Comparison of ENCODE assay signal across 8 mouse cellular contexts in genomic region chr8:105347428-105348221, GRCm38 (mm10). TPM values are rescaled to one million over a fixed set of nuclear protein-coding genes. Genes with fewer than 3 reads are reported as not detected.
DNase-seq lines count a peak whose midpoint lies in the region; ATAC-seq and TF ChIP-seq lines count a peak whose summit lies in the region.

Gene Fhod1, minus strand, starts transcription at chr8:105347953.

- 0 out of 2 replicates have a peak, but pooled peaks have one; percentile 7 for TF ChIP-seq EP300 in lung, postnatal 0 days (IDR thresholded peaks at IDR 0.05)

- peak; percentile 90 for ATAC-seq in forebrain, postnatal 0 days
- ATAC-seq in lung, postnatal 0 days = peak; percentile 87

- WGBS in cerebellum, adult 2 months = 1% methylated on average over 53 of the region's 53 CpGs
- under 1% methylated on average over 53 of the region's 53 CpGs for WGBS in forebrain, postnatal 0 days
- WGBS in lung, postnatal 0 days = under 1% methylated on average over 52 of the region's 53 CpGs

- no peak for TF ChIP-seq CTCF in cerebellum, adult 2 months (IDR thresholded peaks at IDR 0.05; ENCODE audit: borderline replicate concordance, insufficient read depth, low read depth, low read length)
- peak; percentile 39 for TF ChIP-seq CTCF in forebrain, postnatal 0 days (IDR thresholded peaks at IDR 0.05; ENCODE audit: low read depth)
- TF ChIP-seq CTCF in lung, postnatal 0 days (IDR thresholded peaks at IDR 0.05) = peak; percentile 55

- no peaks in the 10 kb centered on the region for H3K36me3 ChIP-seq in forebrain, postnatal 0 days (ENCODE audit: insufficient read depth)
- no peaks in the 10 kb centered on the region for H3K36me3 ChIP-seq in lung, postnatal 0 days (ENCODE audit: insufficient read depth, low read length)

- H3K4me1 ChIP-seq in cerebellum, adult 2 months (ENCODE audit: control insufficient read depth, insufficient read depth, low read length) = no peaks in the 10 kb centered on the region
- H3K4me1 ChIP-seq in forebrain, postnatal 0 days (ENCODE audit: insufficient read depth) = peaks cover 11% of the 10 kb centered on the region; the same call in 1 of the 2 replicates
- peaks cover 23% of the 10 kb centered on the region for H3K4me1 ChIP-seq in lung, postnatal 0 days (ENCODE audit: insufficient read depth, low read depth, low read length)

- peak; percentile 87 for DNase-seq in MEL-GATA-1-ER (ENCODE audit: extremely low read depth, low read depth)
- peak; percentile 91 to 95 for DNase-seq in cerebellum, adult 2 months
- peak; percentile 88 for DNase-seq in forebrain, postnatal 0 days
- peak; percentile 94 for DNase-seq in heart, postnatal 4 days
- peak; percentile 90 for DNase-seq in layer of hippocampus, adult 9-11 months
- DNase-seq in lung, postnatal 0 days (ENCODE audit: low spot score) = peak; percentile 100
- DNase-seq in ovary, postnatal 14 days (ENCODE audit: low spot score) = peak; percentile 88
- DNase-seq in thymus, postnatal 14 days = peak; percentile 90

- no peaks in the 10 kb centered on the region for H3K9me3 ChIP-seq in forebrain, postnatal 0 days (ENCODE audit: low read length)
- no peaks in the 10 kb centered on the region for H3K9me3 ChIP-seq in lung, postnatal 0 days (ENCODE audit: low read length)

- peak within 1 kb of the TSS; percentile 74 for H3K9ac ChIP-seq in forebrain, postnatal 0 days
- H3K9ac ChIP-seq in lung, postnatal 0 days (replicated peaks; ENCODE audit: low read depth) = peak within 1 kb of the TSS; percentile 64

- H3K27ac ChIP-seq in cerebellum, adult 2 months (ENCODE audit: insufficient read depth, low read length) = peak within 1 kb of the TSS; percentile 62
- peak within 1 kb of the TSS; percentile 67 for H3K27ac ChIP-seq in forebrain, postnatal 0 days (ENCODE audit: low read depth, low read length)
- peak within 1 kb of the TSS; percentile 87 for H3K27ac ChIP-seq in lung, postnatal 0 days (ENCODE audit: low read length)

- H3K4me2 ChIP-seq in forebrain, postnatal 0 days (ENCODE audit: low read depth) = peak within 1 kb of the TSS; percentile 98
- peak within 1 kb of the TSS; percentile 100 for H3K4me2 ChIP-seq in lung, postnatal 0 days (replicated peaks; ENCODE audit: low read depth, low read length)

- peak within 1 kb of the TSS; percentile 82 for H3K4me3 ChIP-seq in cerebellum, adult 2 months (replicated peaks; ENCODE audit: insufficient read depth, low read depth, low read length)
- peak within 1 kb of the TSS; percentile 66 for H3K4me3 ChIP-seq in forebrain, postnatal 0 days (ENCODE audit: low read depth, low read length)
- H3K4me3 ChIP-seq in lung, postnatal 0 days (ENCODE audit: low read depth, low read length) = peak within 1 kb of the TSS; percentile 57

- TF ChIP-seq POLR2A in cerebellum, adult 2 months (IDR thresholded peaks at IDR 0.05; ENCODE audit: borderline replicate concordance, insufficient read depth, low read length) = no peak; the same call in 1 of the 2 replicates

- H3K27me3 ChIP-seq in cerebellum, adult 2 months (ENCODE audit: control insufficient read depth, insufficient read depth, low read length) = no peaks in the 10 kb centered on the region
- H3K27me3 ChIP-seq in forebrain, postnatal 0 days (ENCODE audit: insufficient read depth, low read length) = no peaks in the 10 kb centered on the region; the same call in 1 of the 2 replicates
- H3K27me3 ChIP-seq in lung, postnatal 0 days (replicated peaks; ENCODE audit: insufficient read depth, low read length) = no peaks in the 10 kb centered on the region

RNA-seq across cellular contexts. Expression of gene Fhod1, which starts in this region (rescaled TPM):
- polyA plus RNA-seq in cerebellum, adult 2 months (2012; rRNA removed) = 4.0 and 4.2 TPM in 2 replicates
- 1.4 and 2.1 TPM in 2 replicates for total RNA-seq in forebrain, postnatal 0 days (2014; rRNA removed)
- 0.15 and 0.30 TPM in 2 replicates for polyA plus RNA-seq in forebrain, postnatal 0 days (2015; fragmentation: Nextera tagmentation; extraction: Ambion mirVana)
- total RNA-seq in heart, postnatal 4 days (2021) = 10 to 100 TPM in 1 of 2 experiments, 1 to 10 TPM in 1; 9.0 to 10.4 TPM
- 8.7 and 10.5 TPM in 2 replicates for polyA plus RNA-seq in lung, postnatal 0 days (2015; fragmentation: Nextera tagmentation; extraction: Ambion mirVana)

Comparison
In these comparisons a context has a peak if more than half of its experiments do, and no peak if none do; other contexts are left out.
1. Peak in every context shown above with its lines: DNase-seq, ATAC-seq, H3K4me3 ChIP-seq and H3K27ac ChIP-seq.